ENCODE assay signal across 9 mouse cellular contexts in the genomic region with DNA sequence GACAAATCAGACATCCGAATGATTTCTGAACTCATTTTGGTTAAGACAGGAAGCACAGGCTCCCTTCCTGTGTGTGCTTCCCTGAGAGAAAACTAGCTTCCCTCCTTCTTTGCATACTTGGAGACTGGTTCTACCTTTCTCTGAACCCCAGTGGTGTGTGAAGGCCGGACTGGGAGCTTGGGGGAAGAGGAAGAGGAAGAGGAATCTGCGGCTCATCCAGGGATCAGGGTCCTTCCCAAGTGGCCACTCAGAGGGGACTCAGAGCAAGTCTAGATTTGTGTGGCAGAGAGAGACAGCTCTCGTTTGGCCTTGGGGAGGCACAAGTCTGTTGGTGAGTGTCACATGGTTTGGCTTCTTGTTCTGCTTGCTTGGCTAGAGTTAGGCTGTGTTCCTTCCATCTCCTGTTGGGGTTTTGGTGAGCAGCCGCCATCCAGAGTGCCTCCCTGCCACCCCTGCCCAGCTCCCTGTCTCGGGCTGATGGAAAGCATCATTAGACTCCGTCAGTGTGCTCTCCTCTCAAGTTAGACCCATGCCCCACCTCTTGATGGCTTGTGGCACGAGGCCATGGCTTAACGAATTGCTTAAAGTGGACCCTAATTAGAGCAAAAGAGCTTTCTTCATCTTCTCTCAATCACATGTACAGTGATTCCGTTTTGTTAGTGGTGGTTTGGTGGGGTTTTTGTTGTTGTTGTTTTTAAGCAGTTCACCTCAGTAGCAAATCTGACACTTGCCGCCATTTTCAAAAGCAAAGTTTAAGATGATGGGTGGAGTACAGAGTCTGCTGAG. TPM values are rescaled to one million over a fixed set of nuclear protein-coding genes. Genes with fewer than 3 reads are reported as not detected.
A peak's percentile ranks its signal among the peaks of the same experiment; 100 is the strongest.
DNase-seq lines count a peak whose midpoint lies in the region; ATAC-seq lines count a peak whose summit lies in the region.
"Had no signal": no experiment of that assay in that cellular context is flagged by ENCODE, and none has a peak within 500 bp of the region (broad histone marks: within the 10 kb centered on the region; RNA-seq: fewer than 3 reads in every experiment).

No protein-coding gene starts in this region.

- peak; percentile 55 for ATAC-seq in inflammation-experienced regulatory T-cells, adult 6 months
- peak; percentile 31; the same call in 1 of the 2 replicates for ATAC-seq in neutrophil, adult 5-6 weeks (ENCODE audit: extremely low read depth, insufficient number of reproducible peaks, low FRiP score, poor library complexity, severe bottlenecking)
- ATAC-seq: forebrain, postnatal 0 days had no signal

- DNase-seq in retina, postnatal 1 day, result peak; percentile 29
- no peak for DNase-seq in retina, embryonic 14.5 days (ENCODE audit: low spot score)
- DNase-seq in thymus, postnatal 4 days, result peak; percentile 67
- DNase-seq in kidney, postnatal 25 days, result no peak
- DNase-seq in layer of hippocampus, adult 8-10 months (ENCODE audit: low spot score in 2 of 2), result no peak
- DNase-seq in cerebellum, postnatal 4 days (ENCODE audit: low spot score in 2 of 2), result no peak
- DNase-seq: forebrain, postnatal 0 days had no signal

RNA-seq across cellular contexts. Expression of gene Ikzf1, which starts 5.4 kb away (rescaled TPM):
- 100 to 1,000 TPM; 134 to 138 (median 138) TPM for polyA plus RNA-seq in inflammation-experienced regulatory T-cells, adult 6 months (2017; shearing (Covaris generic))
- 125 and 150 TPM in 2 replicates for total RNA-seq in neutrophil, adult 5-6 weeks (2017)
- total RNA-seq in layer of hippocampus, adult 8-10 months (2022), result 10 to 100 TPM in 2 of 4 experiments, 1 to 10 TPM in 2; 1.5 to 10.9 (median 6.8) TPM

Comparison
In these comparisons a context has a peak if more than half of its experiments do, and no peak if none do; other contexts are left out.
1. DNase-seq: peak in retina, postnatal 1 day (single experiment) and thymus, postnatal 4 days (single experiment); none in retina, embryonic 14.5 days (single experiment), kidney, postnatal 25 days (0 of 2), layer of hippocampus, adult 8-10 months (0 of 2) and cerebellum, postnatal 4 days (0 of 2).
2. RNA of gene Ikzf1, which starts 5.4 kb away (total RNA-seq): 125 to 150 TPM in neutrophil, adult 5-6 weeks; 1.5 to 10.9 TPM in layer of hippocampus, adult 8-10 months; every median in the first group is over 10 times any median in the second.